Mouse (Mus musculus) brown adipose tissue, adult 24 weeks (tissue): ENCODE data around the gene Esr2. TPM values are rescaled to one million over a fixed set of nuclear protein-coding genes. Genes with fewer than 3 reads are reported as not detected.
"Not testable (repeated sequence)": the region's sequence is repeated elsewhere in the genome, so short reads cannot be mapped to it uniquely, and the experiment has no call there.

Source experiments
- H3K27ac ChIP-seq: fragments of 200-500 bp; replicated peaks from 2 replicates; pipeline ENCODE4 v1.5.1; 2012; ENCODE audit warnings: low read depth, mild to moderate bottlenecking, low read length
- H3K4me1 ChIP-seq: fragments of 200-500 bp; 2 replicates; pipeline ENCODE4 v1.6.1; 2012; ENCODE audit warnings: low read length, mixed read lengths; ENCODE audit not compliant: control insufficient read depth, insufficient read depth, insufficient read length
- H3K4me3 ChIP-seq: fragments of 200-500 bp; 2 replicates; pipeline ENCODE4 v1.5.1; 2012; ENCODE audit warnings: low read depth, mild to moderate bottlenecking, low read length, moderate library complexity; ENCODE audit not compliant: insufficient read depth
- polyA plus RNA-seq: library from polyadenylated mRNA; stranded (reverse); fragments of >200 nt; gene quantifications from 2 replicates; pipeline ENCODE4 v1.2.4, GENCODE M21; 2012; ENCODE audit not compliant: missing spikeins, insufficient read depth, insufficient read length

Esr2 gene
- polyA plus RNA-seq, 1 experiment: not detected

DNA sequence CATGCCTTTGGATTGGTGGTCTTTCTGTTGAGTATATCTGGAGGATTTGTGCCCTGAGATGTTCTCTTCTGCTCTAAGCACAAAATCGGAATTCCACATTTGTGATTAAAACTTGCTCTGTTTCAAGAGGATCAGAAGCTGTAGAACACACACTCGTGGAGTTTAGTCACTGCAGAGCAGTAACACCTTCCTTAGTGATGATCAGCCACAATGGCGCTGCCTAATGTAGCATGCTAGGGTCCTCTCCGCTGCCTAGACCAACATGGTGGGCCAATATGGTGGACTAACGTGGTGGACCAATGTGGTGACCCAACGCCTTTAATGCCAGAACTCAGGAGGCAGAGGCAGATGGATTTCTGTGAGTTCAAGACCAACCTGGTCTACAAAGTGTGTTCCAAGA is 5.8 kb upstream of the Esr2 start:
- Histone ChIP-seq H3K4me3 (no peak overlapping the region), H3K27ac (no peak overlapping the region), H3K4me1 (no peaks in the 10 kb centered on the region)

DNA sequence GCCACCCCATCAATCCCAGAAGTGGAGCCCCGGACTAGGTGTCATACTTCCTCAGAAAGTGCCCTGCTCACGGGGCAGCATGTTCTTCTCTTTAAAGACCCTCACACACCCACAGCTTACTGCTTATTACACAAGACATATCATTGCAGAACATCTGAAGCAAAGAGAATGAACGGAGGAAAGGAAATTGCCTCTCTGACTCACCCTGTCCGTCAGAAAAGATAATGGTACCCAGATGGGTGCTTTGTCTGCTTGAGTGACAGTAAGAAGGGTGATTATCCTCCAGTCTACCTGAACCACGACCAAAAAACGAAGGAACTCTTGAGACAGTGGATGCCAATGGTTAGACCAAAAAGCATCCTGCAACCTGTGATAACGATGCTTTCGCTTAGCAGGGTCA is 4.4 kb upstream of the Esr2 start:
- no peaks in the 10 kb centered on the region for H3K4me1 ChIP-seq
- H3K4me3 ChIP-seq: no peak overlapping the region
- H3K27ac ChIP-seq: no peak overlapping the region

DNA sequence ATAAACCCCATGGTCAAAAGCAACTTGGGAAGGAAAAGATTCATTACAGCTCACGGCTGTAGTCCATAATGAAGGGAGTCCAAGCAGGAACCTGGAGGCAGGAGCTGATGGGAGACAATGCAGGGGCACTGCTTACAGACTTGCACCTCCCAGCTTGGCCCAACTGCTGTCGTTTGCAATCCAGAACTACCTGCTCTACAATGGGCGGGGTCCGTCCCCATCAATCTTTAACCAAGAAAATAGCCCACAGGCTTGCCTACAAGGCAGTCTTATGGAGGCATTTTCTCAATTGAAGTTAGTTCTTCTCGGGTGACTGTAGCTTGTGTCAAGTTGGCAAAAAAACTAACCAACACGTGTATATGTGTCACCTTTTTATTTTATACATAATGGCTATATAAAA is 3.4 kb upstream of the Esr2 start:
- no peak overlapping the region for H3K27ac ChIP-seq
- no peak overlapping the region for H3K4me3 ChIP-seq
- H3K4me1 ChIP-seq: no peaks in the 10 kb centered on the region

- no peak overlapping the region for H3K27ac ChIP-seq
- H3K4me3 ChIP-seq: no peak overlapping the region
- H3K4me1 ChIP-seq: no peaks in the 10 kb centered on the region
Measured at GRCm38 (mm10) chr12:76179527-76179926, 2.5 kb upstream of the Esr2 start.

DNA sequence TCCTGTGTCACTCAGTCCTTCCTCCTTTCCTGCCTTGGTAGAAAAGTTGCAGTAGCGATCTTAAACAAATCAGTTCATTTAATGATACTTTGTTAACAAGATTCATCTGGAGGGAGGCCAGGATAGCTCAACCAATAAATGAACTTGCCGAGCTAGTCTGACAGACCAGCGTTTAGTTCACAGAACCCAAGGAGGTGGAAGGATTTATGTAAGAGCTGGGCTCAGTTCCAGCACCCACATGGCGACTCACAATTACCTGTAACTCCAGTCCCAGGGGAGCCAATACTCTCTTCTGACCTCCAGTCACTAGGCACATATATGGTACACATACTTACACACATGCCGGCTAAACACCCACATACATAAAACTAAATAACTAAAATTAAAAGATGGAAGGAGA is 2.0 kb upstream of the Esr2 start:
- H3K4me3 ChIP-seq: no peak overlapping the region
- H3K4me1 ChIP-seq: no peaks in the 10 kb centered on the region
- H3K27ac ChIP-seq: no peak overlapping the region

DNA sequence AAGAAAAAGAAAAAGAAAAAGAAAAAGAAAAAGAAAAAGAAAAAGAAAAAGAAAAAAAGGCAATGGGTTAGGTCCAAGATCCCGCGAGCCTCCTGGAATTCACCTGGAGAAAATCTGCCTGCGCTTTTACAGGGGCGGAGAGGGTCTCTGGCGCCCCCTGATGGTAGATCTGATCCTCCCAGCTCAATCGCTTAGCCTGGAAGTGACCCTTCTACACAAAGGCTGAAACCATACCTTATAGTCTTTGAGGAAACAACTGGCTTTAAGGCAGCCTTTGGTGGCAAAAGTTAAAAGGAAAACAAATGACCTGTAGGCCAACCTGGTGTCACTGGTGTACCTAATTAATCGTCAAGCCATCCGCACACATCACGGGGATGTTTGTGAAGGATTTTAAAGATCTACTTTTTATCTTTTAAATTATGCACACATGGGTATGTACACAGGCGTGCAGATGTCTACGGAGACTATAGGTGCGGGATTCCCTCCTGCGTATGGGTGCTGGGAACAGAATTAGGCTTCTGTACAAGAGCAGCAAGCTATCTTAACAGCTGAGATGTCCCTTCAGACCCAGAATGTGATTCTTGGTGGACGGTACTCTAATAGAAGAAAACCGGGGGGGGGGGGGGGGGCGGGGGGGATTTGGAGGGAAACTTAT is 932 bp upstream of the Esr2 start:
- no peak overlapping the region for H3K4me3 ChIP-seq
- no peak overlapping the region for H3K27ac ChIP-seq
- no peaks in the 10 kb centered on the region for H3K4me1 ChIP-seq

DNA sequence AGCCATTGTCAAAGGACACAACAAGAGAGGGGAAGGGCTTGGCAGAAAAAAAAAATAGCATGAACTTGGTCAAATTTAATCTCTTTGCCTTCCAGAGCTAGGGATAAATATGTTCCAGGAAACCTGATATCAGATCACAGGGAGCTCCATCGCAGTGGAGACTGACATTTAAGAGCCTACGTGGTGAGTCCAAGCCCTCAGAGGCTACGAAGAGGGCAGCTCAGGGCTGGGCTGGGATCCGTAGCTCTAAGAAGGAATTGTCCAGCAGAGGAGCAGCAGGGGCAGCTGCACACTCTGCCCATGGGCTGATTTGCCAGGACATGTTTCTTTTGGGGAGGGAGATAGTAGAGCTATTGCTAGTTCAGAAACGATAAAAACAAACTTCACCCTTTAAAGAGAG is 11.4 kb downstream of the Esr2 start:
- H3K27ac ChIP-seq: no peak overlapping the region
- no peaks in the 10 kb centered on the region for H3K4me1 ChIP-seq
- H3K4me3 ChIP-seq: no peak overlapping the region

GRCm38 (mm10) chr12:76152389-76152788 is 24.7 kb downstream of the Esr2 start:
- H3K4me3 ChIP-seq, H3K4me1 ChIP-seq, H3K27ac ChIP-seq: not testable (repeated sequence)

- Histone ChIP-seq H3K4me1 (no peaks in the 10 kb centered on the region), H3K27ac (no peak overlapping the region), H3K4me3 (no peak overlapping the region)
Measured at GRCm38 (mm10) chr12:76136701-76137100, 40.4 kb downstream of the Esr2 start.

DNA sequence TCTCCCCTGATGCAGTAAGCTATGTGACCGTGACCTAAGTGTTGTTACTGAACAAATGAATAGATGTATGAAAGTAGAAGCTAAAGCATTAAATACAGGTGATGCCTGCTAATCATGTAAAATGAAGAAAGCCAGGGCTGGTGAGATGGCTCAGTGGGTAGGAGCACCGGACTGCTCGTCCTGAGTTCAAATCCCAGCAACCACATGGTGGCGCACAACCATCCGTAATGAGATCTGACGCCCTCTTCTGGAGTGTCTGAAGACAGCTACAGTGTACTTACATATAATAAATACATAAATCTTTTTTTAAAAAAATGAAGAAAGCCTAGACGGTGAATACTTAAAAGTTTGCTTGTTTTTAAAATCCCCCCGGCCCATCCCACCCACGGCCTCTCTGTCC is 44.0 kb downstream of the Esr2 start:
- H3K27ac ChIP-seq: not testable (repeated sequence)

GRCm38 (mm10) chr12:76132591-76132990 is 44.5 kb downstream of the Esr2 start:
- no peaks in the 10 kb centered on the region for H3K4me1 ChIP-seq
- no peak overlapping the region for H3K4me3 ChIP-seq
- no peak overlapping the region for H3K27ac ChIP-seq

More for the DNA sequence above, 44.0 kb downstream of the Esr2 start:
- not testable (repeated sequence) for H3K4me1 ChIP-seq, H3K4me3 ChIP-seq

- Histone ChIP-seq H3K27ac (no peak overlapping the region), H3K4me1 (no peaks in the 10 kb centered on the region), H3K4me3 (no peak overlapping the region)
Measured at GRCm38 (mm10) chr12:76130891-76131290, 46.2 kb downstream of the Esr2 start.

- no peak overlapping the region for H3K27ac ChIP-seq
- H3K4me1 ChIP-seq: no peaks in the 10 kb centered on the region
- no peak overlapping the region for H3K4me3 ChIP-seq
Measured at GRCm38 (mm10) chr12:76130281-76130680, 46.8 kb downstream of the Esr2 start.

- H3K4me1 ChIP-seq: no peaks in the 10 kb centered on the region
- no peak overlapping the region for H3K4me3 ChIP-seq
- H3K27ac ChIP-seq: no peak overlapping the region
Measured at GRCm38 (mm10) chr12:76128831-76129230, 48.2 kb downstream of the Esr2 start.

DNA sequence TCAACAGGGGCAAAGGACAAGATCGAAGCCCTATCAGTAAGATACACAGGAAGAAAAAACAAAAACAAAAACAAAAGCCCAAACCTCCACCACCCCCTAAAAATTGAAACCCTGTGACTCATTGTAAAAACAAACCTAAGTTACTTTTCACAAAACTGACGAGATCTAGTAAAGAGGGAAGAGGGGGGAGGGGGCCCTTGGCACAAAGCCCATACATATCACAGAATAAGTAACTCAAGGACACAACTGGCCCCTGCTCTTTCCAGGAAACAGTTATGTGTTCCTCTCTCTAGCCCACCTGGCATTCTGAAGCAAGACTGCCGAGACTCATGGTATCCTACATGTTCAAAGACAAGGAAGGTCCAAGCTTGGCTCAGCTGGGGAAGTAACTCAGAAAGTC is 48.8 kb downstream of the Esr2 start:
- no peak overlapping the region for H3K4me3 ChIP-seq
- H3K27ac ChIP-seq: no peak overlapping the region

DNA sequence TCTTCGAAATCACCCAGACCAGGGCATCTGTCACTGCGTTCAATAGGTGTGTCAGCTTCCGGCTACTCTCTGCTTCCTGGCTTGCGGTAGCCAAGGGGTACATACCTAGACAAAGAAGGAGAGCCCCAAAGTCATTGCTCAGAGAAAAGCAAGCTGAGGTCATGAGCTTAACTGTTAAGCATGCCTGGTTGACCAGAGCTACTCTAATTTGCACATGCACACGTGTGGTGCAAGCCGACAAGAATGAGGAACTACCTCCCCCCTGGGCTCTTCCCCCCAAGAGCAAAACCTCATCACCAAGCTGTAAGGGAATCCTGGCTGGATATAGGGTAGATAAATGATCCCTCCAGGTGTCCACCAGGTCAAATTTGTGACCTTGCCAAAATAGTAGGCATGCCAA is 53.8 kb downstream of the Esr2 start:
- Histone ChIP-seq H3K27ac (no peak overlapping the region), H3K4me1 (no peaks in the 10 kb centered on the region), H3K4me3 (no peak overlapping the region)

More for the DNA sequence above, 48.8 kb downstream of the Esr2 start:
- H3K4me1 ChIP-seq: no peaks in the 10 kb centered on the region
